Mouse (Mus musculus) activated CD4-positive, CD25-positive, alpha-beta regulatory T cell, adult 4 months (primary cell): ENCODE results near the gene Fam186a. TPM values are rescaled to one million over a fixed set of nuclear protein-coding genes. Genes with fewer than 3 reads are reported as not detected.

Experiments
- polyA plus RNA-seq, 2 experiments: library from polyadenylated mRNA; unstranded; fragments of 100-300 nt; shearing (Covaris generic); gene quantifications; one replicate each; pipeline ENCODE4 v1.2.1; 2017

Fam186a gene
- polyA plus RNA-seq, 2 experiments from 2014 or later = not detected

Other genes with a start within 250 kb of the Fam186a start
- under 1 TPM; 0.16 to 0.60 TPM for gene Gpd1, start 249.5 kb downstream of the Fam186a start, polyA plus RNA-seq
- 100 to 1,000 TPM; 152 to 189 TPM for gene Cox14, start 241.4 kb downstream of the Fam186a start, polyA plus RNA-seq
- 10 to 100 TPM; 63.5 to 71.6 TPM for gene Cers5, start 194.2 kb downstream of the Fam186a start, polyA plus RNA-seq
- under 1 TPM; 0.89 to 0.93 TPM for gene Lima1, start 91.6 kb downstream of the Fam186a start, polyA plus RNA-seq
- gene Larp4, start 3.0 kb upstream of the Fam186a start, polyA plus RNA-seq = 10 to 100 TPM; 39.4 to 46.5 TPM
- 10 to 100 TPM; 16.8 to 18.2 TPM for gene Dip2b, start 71.6 kb upstream of the Fam186a start, polyA plus RNA-seq